Mouse (Mus musculus) stomach, postnatal 0 days (tissue): ENCODE data around the gene Nmt2.

Experiments used
- CTCF ChIP-seq: IDR thresholded peaks from 2 replicates; pipeline ENCODE4 v1.5.1; 2016; ENCODE audit warnings: antibody characterized with exemption, low read depth, mild to moderate bottlenecking, moderate library complexity
- EP300 ChIP-seq: optimal IDR thresholded peaks from 2 replicates; pipeline ENCODE3; 2016; ENCODE audit warnings: antibody characterized with exemption

GRCm38 (mm10) chr2:3284473-3285180, 615 bp downstream of the Nmt2 start:
- no peak for TF ChIP-seq CTCF
- TF ChIP-seq EP300, result no peak
